ENCODE assay signal across 13 mouse cellular contexts in the genomic region with DNA sequence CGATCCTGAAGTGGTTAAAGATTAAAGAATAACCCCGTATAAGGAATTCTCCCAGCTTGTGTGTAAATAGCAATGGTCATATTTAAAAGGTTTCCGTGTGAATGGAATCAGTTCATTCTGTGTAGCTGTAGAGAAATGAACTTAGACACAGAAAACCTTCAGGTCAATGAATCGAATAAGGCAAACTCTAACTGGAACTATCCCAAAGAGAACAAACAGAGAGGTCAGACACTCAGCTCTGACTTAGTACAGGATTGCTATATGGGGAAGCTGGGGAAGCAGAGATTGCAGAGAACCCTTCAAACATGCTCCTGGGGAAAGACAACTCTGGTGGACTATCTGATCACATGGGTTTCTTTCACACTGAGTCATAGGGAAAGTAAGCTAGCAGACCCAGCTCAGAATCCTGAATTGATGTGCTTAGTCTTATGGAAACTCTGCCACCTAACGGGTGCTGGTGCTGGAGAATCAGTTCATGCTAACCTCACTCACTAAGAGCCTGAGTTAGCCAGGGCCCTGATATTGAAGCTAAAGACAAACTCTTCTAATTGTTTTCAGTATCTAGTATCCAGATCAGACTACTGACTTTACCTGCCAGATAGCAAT.
"Had no signal": no experiment of that assay in that cellular context is flagged by ENCODE, and none has a peak within 500 bp of the region (broad histone marks: within the 10 kb centered on the region; RNA-seq: fewer than 3 reads in every experiment).

No protein-coding gene starts in this region.

- H3K4me2 ChIP-seq: lung, embryonic 14.5 days; midbrain, embryonic 12.5 days; neural tube, embryonic 12.5 days; stomach, embryonic 15.5 days had no signal

- H3K9me3 ChIP-seq: midbrain, embryonic 12.5 days; stomach, embryonic 15.5 days had no signal

- H3K27ac ChIP-seq: midbrain, embryonic 10.5 days; midbrain, embryonic 12.5 days; neural tube, embryonic 12.5 days; stomach, embryonic 15.5 days; stomach, postnatal 0 days had no signal

- DNase-seq: lung, adult 18-20 months; lung, embryonic 14.5 days; lung, postnatal 10 days; lung, postnatal 4 days; midbrain, embryonic 14.5 days; right cerebral cortex, postnatal 14 days; thymus, postnatal 14 days; thymus, postnatal 36 days had no signal

- H3K4me3 ChIP-seq: midbrain, embryonic 10.5 days; midbrain, embryonic 12.5 days; neural tube, embryonic 12.5 days; stomach, embryonic 15.5 days had no signal

- H3K36me3 ChIP-seq: midbrain, embryonic 10.5 days; midbrain, embryonic 12.5 days; neural tube, embryonic 12.5 days; stomach, embryonic 15.5 days had no signal

- H3K9ac ChIP-seq: lung, embryonic 14.5 days; midbrain, embryonic 12.5 days; neural tube, embryonic 12.5 days; stomach, embryonic 15.5 days had no signal

- H3K27me3 ChIP-seq: midbrain, embryonic 12.5 days; neural tube, embryonic 12.5 days; stomach, embryonic 15.5 days had no signal

- H3K4me1 ChIP-seq: midbrain, embryonic 10.5 days; midbrain, embryonic 12.5 days; neural tube, embryonic 12.5 days; stomach, embryonic 15.5 days had no signal
